Mouse (Mus musculus) MEL (cell line): ENCODE data around the gene Gm10073. TPM values are rescaled to one million over a fixed set of nuclear protein-coding genes. Genes with fewer than 3 reads are reported as not detected.

ENCODE experiments used
- DNase-seq: peaks from one replicate; pipeline ENCODE4 v3.0.0; 2011; ENCODE audit warnings: low read depth, low spot score
- H3K27ac ChIP-seq: 2 replicates; pipeline ENCODE4 v1.5.1; 2012; ENCODE audit warnings: low read depth, mild to moderate bottlenecking, control low read depth, low read length, moderate library complexity; ENCODE audit not compliant: control insufficient read depth
- H3K27me3 ChIP-seq, 2 experiments: fragments of 150-350 bp in 1 of 2; sonication (generic) in 1 of 2; 2 replicates each; pipeline ENCODE4 v1.6.1; 2012; ENCODE audit warnings: low read length in 2 of 2, mild to moderate bottlenecking in 2 of 2, improper control_type of control experiment in 1 of 2, moderate library complexity in 1 of 2; ENCODE audit not compliant: insufficient read depth in 2 of 2, control insufficient read depth in 1 of 2
- H3K36me3 ChIP-seq, 2 experiments: 2 replicates each; pipeline ENCODE4 v1.6.1; 2012 to 2014; ENCODE audit warnings: low read length in 2 of 2, improper control_type of control experiment in 1 of 2, inconsistent platforms in 1 of 2, mild to moderate bottlenecking in 1 of 2; ENCODE audit not compliant: insufficient read depth in 2 of 2, control insufficient read depth in 1 of 2
- H3K4me1 ChIP-seq, 2 experiments: fragments of 150-350 bp in 1 of 2; sonication (generic) in 1 of 2; 2 replicates each; pipeline ENCODE4 v1.6.1; 2012; ENCODE audit warnings: low read length in 2 of 2, improper control_type of control experiment in 1 of 2, mild to moderate bottlenecking in 1 of 2; ENCODE audit not compliant: insufficient read depth in 2 of 2, control insufficient read depth in 1 of 2
- H3K4me3 ChIP-seq, 2 experiments: fragments of 150-350 bp in 1 of 2; sonication (generic) in 1 of 2; 2 replicates each; pipeline ENCODE4 v1.5.1; 2012; ENCODE audit warnings: low read depth in 2 of 2, low read length in 2 of 2, mild to moderate bottlenecking in 2 of 2, moderate library complexity in 2 of 2, control low read depth in 1 of 2, improper control_type of control experiment in 1 of 2; ENCODE audit not compliant: control insufficient read depth in 1 of 2, insufficient read depth in 1 of 2
- H3K79me2 ChIP-seq: 2 replicates; pipeline ENCODE4 v1.6.1; 2012; ENCODE audit warnings: mild to moderate bottlenecking, low read length, moderate library complexity; ENCODE audit not compliant: control insufficient read depth, poor library complexity, insufficient read depth
- H3K9ac ChIP-seq: 2 replicates; pipeline ENCODE4 v1.6.1; 2012; ENCODE audit warnings: low read depth, mild to moderate bottlenecking, control low read depth, low read length, moderate library complexity; ENCODE audit not compliant: control insufficient read depth, poor library complexity, severe bottlenecking
- H3K9me3 ChIP-seq: fragments of 150-350 bp; sonication (generic); replicated peaks from 2 replicates; pipeline ENCODE4 v1.6.1; 2012; ENCODE audit warnings: mild to moderate bottlenecking, low read length, improper control_type of control experiment, moderate library complexity; ENCODE audit not compliant: insufficient read depth
- E2F4 ChIP-seq: IDR thresholded peaks from 2 replicates; pipeline ENCODE4 v1.6.1; 2011; ENCODE audit warnings: low read depth, low read length, improper control_type of control experiment, borderline replicate concordance
- ELF1 ChIP-seq: IDR thresholded peaks from 2 replicates; pipeline ENCODE4 v1.6.1; 2014; ENCODE audit warnings: low read depth, mild to moderate bottlenecking, inconsistent platforms, low read length, improper control_type of control experiment, moderate library complexity
- EP300 ChIP-seq, 2 experiments: IDR thresholded peaks; 2 replicates each; pipeline ENCODE4 v1.6.1; 2011; ENCODE audit warnings: improper control_type of control experiment in 2 of 2, low read length in 2 of 2, low read depth in 1 of 2, mild to moderate bottlenecking in 1 of 2
- ETS1 ChIP-seq: IDR thresholded peaks from 2 replicates; pipeline ENCODE4 v1.6.1; 2012; ENCODE audit warnings: low read depth, mild to moderate bottlenecking, inconsistent platforms, low read length, improper control_type of control experiment, moderate library complexity
- HCFC1 ChIP-seq: IDR thresholded peaks from 2 replicates; pipeline ENCODE4 v1.6.1; 2012; ENCODE audit warnings: low read depth, mild to moderate bottlenecking, inconsistent platforms, low read length, improper control_type of control experiment, moderate library complexity
- JUND ChIP-seq: IDR thresholded peaks from 2 replicates; pipeline ENCODE4 v1.6.1; 2011; ENCODE audit warnings: low read depth, mild to moderate bottlenecking, improper control_type of control experiment, low read length
- KAT2A ChIP-seq: conservative IDR thresholded peaks from 2 replicates; pipeline ENCODE4 v1.6.1; 2012; ENCODE audit warnings: low read depth, low read length, improper control_type of control experiment, inconsistent platforms
- MAX ChIP-seq: IDR thresholded peaks from 2 replicates; pipeline ENCODE4 v1.6.1; 2011; ENCODE audit warnings: low read length, improper control_type of control experiment
- MAZ ChIP-seq: IDR thresholded peaks from 2 replicates; pipeline ENCODE4 v1.6.1; 2012; ENCODE audit warnings: low read depth, mild to moderate bottlenecking, inconsistent platforms, low read length, improper control_type of control experiment
- MEF2A ChIP-seq: IDR thresholded peaks from 2 replicates; pipeline ENCODE4 v1.6.1; 2014; ENCODE audit warnings: low read depth, mild to moderate bottlenecking, inconsistent platforms, low read length, improper control_type of control experiment; ENCODE audit not compliant: poor library complexity, insufficient replicate concordance, severe bottlenecking; ENCODE audit errors: extremely low read depth
- MXI1 ChIP-seq: IDR thresholded peaks from 2 replicates; pipeline ENCODE4 v1.6.1; 2011; ENCODE audit warnings: mild to moderate bottlenecking, low read depth, low read length, improper control_type of control experiment
- MYC ChIP-seq: IDR thresholded peaks from 2 replicates; pipeline ENCODE4 v1.6.1; 2011; ENCODE audit warnings: low read depth, mild to moderate bottlenecking, low read length, improper control_type of control experiment, moderate library complexity
- NELFE ChIP-seq: IDR thresholded peaks from 2 replicates; pipeline ENCODE4 v1.6.1; 2011; ENCODE audit warnings: low read depth, low read length, improper control_type of control experiment
- POLR2A ChIP-seq, 2 experiments: IDR thresholded peaks; 2 replicates each; pipeline ENCODE4 v1.6.1; 2011 to 2012; ENCODE audit warnings: low read length in 2 of 2, mild to moderate bottlenecking in 2 of 2, control low read depth in 1 of 2, improper control_type of control experiment in 1 of 2, low read depth in 1 of 2, moderate library complexity in 1 of 2; ENCODE audit not compliant: control insufficient read depth in 1 of 2, insufficient read depth in 1 of 2, poor library complexity in 1 of 2
- POLR2AphosphoS2 ChIP-seq: IDR thresholded peaks from 2 replicates; pipeline ENCODE4 v1.6.1; 2011; ENCODE audit warnings: low read length, improper control_type of control experiment
- POLR2AphosphoS5 ChIP-seq: IDR thresholded peaks from 2 replicates; pipeline ENCODE4 v1.6.1; 2012; ENCODE audit warnings: low read depth, borderline replicate concordance, mild to moderate bottlenecking, inconsistent platforms, low read length, moderate library complexity, mixed read lengths
- RCOR1 ChIP-seq: IDR thresholded peaks from 2 replicates; pipeline ENCODE4 v1.6.1; 2012; ENCODE audit warnings: low read depth, mild to moderate bottlenecking, inconsistent platforms, low read length, improper control_type of control experiment
- SIN3A ChIP-seq: IDR thresholded peaks from 2 replicates; pipeline ENCODE4 v1.6.1; 2012; ENCODE audit warnings: low read length, improper control_type of control experiment, inconsistent platforms
- TCF12 ChIP-seq: IDR thresholded peaks from 2 replicates; pipeline ENCODE4 v1.6.1; 2014; ENCODE audit warnings: low read depth, mild to moderate bottlenecking, inconsistent platforms, low read length, improper control_type of control experiment, moderate library complexity
- UBTF ChIP-seq: IDR thresholded peaks from 2 replicates; pipeline ENCODE4 v1.6.1; 2012; ENCODE audit warnings: low read depth, mild to moderate bottlenecking, inconsistent platforms, low read length, improper control_type of control experiment, moderate library complexity, borderline replicate concordance; ENCODE audit not compliant: insufficient read depth
- USF1 ChIP-seq: IDR thresholded peaks from 2 replicates; pipeline ENCODE4 v1.6.1; 2014; ENCODE audit warnings: low read depth, mild to moderate bottlenecking, inconsistent platforms, low read length, improper control_type of control experiment, moderate library complexity
- ZC3H11A ChIP-seq: IDR thresholded peaks from 2 replicates; pipeline ENCODE4 v1.6.1; 2012; ENCODE audit warnings: low read depth, mild to moderate bottlenecking, inconsistent platforms, low read length, improper control_type of control experiment
- polyA plus RNA-seq, 2 experiments: library from polyadenylated mRNA; stranded (reverse) in 1 of 2; unstranded in 1 of 2; fragments of >175 nt in 1 of 2; fragments of >200 nt in 1 of 2; gene quantifications; 2 replicates each; pipeline versions ENCODE4 v1.2.1 to v1.2.4; 2012; ENCODE audit warnings: low replicate concordance in 2 of 2, low read depth in 1 of 2; ENCODE audit not compliant: insufficient read length in 2 of 2, insufficient read depth in 1 of 2, missing spikeins in 1 of 2
- total RNA-seq: library from RNA; depleted of rRNA; stranded (reverse); fragments of 300-350 nt; gene quantifications from 2 replicates; pipeline ENCODE4 v1.2.3, GENCODE M21; 2012

Gene Gm10073
- total and polyA plus RNA-seq, 3 experiments = 71.2 to 188 TPM; not detected in 1

- no peak overlapping the region for H3K9ac ChIP-seq
Observed at GRCm38 (mm10) chr8:106610958-106611640, 37.8 kb upstream of the Gm10073 start.

GRCm38 (mm10) chr8:106609076-106609903 is 36.0 kb upstream of the Gm10073 start:
- Histone ChIP-seq H3K9me3 (no peaks in the 10 kb centered on the region), H3K9ac (no peak overlapping the region), H3K4me3 (no peak overlapping the region), H3K79me2 (no peaks in the 10 kb centered on the region), H3K4me1 (no peaks in the 10 kb centered on the region), H3K27ac (no peak overlapping the region), H3K36me3 (no peaks in the 10 kb centered on the region), H3K27me3 (peaks cover 4 to 8% of the 10 kb centered on the region in 2 experiments)
- TF ChIP-seq POLR2AphosphoS5 (no peak), NELFE (no peak), HCFC1 (no peak), MAZ (no peak), ETS1 (no peak), MAX (no peak), ELF1 (no peak)
- no peak for DNase-seq

More at GRCm38 (mm10) chr8:106610958-106611640, 37.8 kb upstream of the Gm10073 start:
- Histone ChIP-seq H3K4me1 (no peaks in the 10 kb centered on the region), H3K79me2 (no peaks in the 10 kb centered on the region), H3K4me3 (no peak overlapping the region), H3K27me3 (peaks cover 3 to 12% of the 10 kb centered on the region in 2 experiments; a peak in 3 of 4 replicates), H3K27ac (no peak overlapping the region), H3K36me3 (no peaks in the 10 kb centered on the region), H3K9me3 (no peaks in the 10 kb centered on the region)
- no peak for DNase-seq
- no peak for TF ChIP-seq ETS1
- no peak for TF ChIP-seq MYC
- no peak for TF ChIP-seq MAZ

GRCm38 (mm10) chr8:106608425-106608824 is 35.2 kb upstream of the Gm10073 start:
- Histone ChIP-seq H3K9me3 (no peaks in the 10 kb centered on the region), H3K4me3 (no peak overlapping the region), H3K27ac (no peak overlapping the region), H3K36me3 (no peaks in the 10 kb centered on the region), H3K4me1 (no peaks in the 10 kb centered on the region), H3K27me3 (peaks cover 4 to 8% of the 10 kb centered on the region in 2 experiments), H3K9ac (no peak overlapping the region), H3K79me2 (no peaks in the 10 kb centered on the region)
- TF ChIP-seq MXI1 (no peak), MEF2A (no peak), ETS1 (no peak), TCF12 (no peak), SIN3A (no peak), UBTF (no peak), POLR2AphosphoS2 (no peak), JUND (no peak), KAT2A (no peak), RCOR1 (no peak), MAZ (no peak), POLR2A (IDR thresholded peaks at IDR 0.05; ENCODE audit: control insufficient read depth in 1 of 2, insufficient read depth in 1 of 2, low read depth in 1 of 2, low read length in 2 of 2, poor library complexity in 1 of 2) (no peak), ZC3H11A (no peak), USF1 (no peak), EP300 (IDR thresholded peaks at IDR 0.05; ENCODE audit: low read depth in 1 of 2, low read length in 2 of 2) (no peak), E2F4 (no peak)
- no peak for DNase-seq
